Mouse (Mus musculus): ENCODE measurements around the gene Hjurp.

Hjurp gene

DNA sequence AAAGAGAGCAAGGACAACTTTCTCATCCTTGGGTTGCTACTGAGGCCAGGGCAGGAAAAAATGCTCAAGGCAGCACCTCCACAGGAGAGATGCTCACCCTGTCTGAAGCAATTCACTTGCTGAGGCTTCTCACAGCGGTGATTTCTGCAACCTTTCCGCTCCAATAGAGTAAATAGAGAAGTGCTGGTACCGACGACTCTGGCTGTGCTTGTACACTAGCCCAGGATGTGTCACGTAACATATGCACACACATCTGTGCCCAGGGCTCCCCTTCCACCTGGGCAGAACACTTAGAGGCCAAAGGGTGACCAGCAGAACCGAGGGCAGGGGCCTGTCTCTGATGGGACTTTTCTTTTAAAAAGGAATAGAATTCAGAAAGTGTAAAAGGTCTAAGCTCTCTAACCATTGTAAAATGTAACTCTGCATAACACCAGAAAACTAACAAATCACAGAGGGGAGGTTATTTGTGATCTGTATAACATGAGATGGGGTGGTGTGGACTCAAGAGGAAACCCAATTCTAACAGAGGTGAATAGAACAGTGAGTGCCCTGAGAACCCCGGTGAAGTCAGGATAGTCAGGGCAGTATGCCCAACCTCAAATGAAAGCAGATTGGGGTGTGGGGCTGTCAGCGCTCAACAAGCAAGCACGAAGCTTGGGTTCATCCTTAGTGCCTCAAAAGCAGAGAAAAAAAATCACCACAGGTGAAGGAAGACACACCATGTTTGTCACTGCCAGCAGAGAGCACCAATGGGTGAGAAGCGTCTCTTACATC is 16.6 kb downstream of the Hjurp start:
- DNase-seq (ENCODE audit: low spot score): peak; percentile 37

DNA sequence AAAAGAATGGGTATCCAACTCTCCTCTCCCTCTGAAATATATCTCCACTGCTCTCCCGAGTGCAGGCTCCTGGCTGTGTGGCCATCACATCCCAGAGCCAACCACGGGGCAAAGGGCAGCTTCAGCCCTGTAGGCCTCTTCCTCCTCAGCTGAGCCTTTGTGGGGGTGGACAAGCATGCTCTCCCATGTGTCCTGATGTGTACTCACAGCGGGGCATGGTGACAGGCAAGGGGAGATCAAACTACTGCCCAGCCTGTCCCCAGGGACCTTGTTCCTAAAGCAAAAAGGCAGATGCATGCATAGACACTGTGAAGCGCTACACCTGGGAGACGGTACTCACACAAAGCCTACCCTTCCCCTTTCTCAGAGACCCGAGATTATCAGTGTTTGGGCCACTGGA is 17.3 kb downstream of the Hjurp start:
- DNase-seq (ENCODE audit: low spot score): peak; percentile 76

DNA sequence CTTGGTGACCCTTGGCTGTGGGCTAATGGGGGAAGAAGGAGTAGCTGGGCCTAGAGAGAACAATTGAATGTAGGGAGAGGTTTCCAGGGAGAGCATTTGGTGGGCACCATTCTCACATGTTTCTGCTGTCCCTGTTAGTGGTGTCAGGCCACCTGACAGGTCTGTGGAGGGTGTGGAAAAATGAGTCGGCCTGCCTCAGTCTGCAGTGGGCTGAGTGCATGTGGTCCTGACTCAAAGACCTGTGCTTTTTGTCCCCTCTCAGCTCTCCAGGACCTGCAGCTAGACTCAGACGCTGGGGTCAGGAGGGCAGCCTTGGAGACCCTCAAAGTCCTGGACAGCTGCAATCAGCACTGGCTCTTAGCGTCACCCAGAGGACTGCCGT is 17.8 kb downstream of the Hjurp start:
- no peak for DNase-seq (ENCODE audit: low spot score)

DNA sequence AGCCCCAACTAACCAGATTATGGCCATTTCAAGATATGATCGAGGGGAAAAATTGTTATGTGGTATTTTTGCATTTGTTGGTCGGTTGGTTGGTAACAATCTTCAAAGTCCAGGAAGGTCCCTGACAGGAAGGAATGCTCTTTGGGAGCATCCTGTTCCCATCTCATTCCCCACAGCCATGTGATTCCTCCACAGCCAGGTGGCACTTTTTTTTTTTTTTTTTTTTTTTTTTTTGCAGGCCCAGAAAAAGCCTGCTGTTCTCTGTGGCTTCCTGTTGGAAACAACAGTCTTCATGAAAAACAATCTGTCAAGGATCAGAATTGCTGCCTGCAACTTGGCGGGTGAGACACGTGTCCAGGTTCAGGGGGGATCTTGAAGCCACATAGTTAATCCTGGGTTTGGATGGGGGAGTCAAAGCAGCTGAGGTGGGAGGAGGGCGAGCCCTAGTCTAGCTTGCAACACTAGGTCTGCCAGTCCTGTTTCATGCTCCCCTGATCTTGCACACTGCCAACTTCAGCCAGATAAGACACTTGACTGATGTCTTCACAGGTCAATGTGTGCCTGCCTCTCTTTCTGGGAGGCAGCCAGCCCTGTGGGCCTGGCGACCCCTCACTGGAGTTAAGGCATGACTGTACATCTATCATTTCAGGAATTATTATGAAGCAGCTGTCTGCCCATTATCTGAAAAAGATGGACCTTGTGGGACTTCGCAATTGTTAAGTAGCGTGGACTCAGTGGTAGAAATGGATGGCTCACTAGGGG is 18.4 kb downstream of the Hjurp start:
- peak; percentile 86 for DNase-seq (ENCODE audit: low spot score)

DNA sequence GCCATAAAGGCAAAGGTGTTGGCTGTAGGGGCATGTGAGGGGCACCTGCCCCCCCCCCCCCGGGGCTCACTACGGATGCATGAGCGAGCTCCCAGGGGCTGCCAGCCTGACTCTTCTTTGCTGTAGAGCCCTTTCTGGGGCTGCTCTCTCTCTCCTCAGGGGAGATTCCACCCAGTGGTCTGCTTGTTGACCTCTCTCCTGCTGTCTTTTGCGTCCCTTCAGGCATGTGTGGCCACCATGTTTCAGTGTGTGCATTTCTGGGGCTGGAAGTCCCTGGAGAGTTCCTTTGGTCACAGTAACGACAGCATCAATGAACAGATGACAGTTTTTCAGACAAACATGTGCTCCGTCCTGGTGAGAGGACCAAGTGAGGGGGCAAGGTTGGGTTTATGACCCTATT is 19.1 kb downstream of the Hjurp start:
- DNase-seq (ENCODE audit: low spot score): peak; percentile 22

DNA sequence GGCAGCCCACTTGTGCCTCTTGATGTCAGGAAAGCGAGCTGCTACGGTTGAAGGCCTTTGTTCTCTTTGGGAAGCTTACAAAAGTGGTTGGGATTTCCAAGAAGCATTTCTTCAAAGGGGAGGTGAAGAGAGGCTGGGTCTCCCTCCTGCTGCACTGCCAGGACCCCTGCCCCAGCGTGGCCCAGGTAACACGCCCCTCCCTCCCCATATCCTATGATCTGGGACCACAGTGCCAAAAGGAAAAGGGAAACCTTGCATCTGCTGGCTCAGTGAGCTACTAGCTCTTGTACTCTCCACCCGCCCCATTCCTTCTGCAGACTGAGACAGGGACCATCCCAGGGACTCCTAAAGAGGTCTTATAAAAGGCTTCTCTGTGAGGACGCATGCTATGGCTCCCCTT is 19.8 kb downstream of the Hjurp start:
- DNase-seq (ENCODE audit: low spot score): no peak

DNA sequence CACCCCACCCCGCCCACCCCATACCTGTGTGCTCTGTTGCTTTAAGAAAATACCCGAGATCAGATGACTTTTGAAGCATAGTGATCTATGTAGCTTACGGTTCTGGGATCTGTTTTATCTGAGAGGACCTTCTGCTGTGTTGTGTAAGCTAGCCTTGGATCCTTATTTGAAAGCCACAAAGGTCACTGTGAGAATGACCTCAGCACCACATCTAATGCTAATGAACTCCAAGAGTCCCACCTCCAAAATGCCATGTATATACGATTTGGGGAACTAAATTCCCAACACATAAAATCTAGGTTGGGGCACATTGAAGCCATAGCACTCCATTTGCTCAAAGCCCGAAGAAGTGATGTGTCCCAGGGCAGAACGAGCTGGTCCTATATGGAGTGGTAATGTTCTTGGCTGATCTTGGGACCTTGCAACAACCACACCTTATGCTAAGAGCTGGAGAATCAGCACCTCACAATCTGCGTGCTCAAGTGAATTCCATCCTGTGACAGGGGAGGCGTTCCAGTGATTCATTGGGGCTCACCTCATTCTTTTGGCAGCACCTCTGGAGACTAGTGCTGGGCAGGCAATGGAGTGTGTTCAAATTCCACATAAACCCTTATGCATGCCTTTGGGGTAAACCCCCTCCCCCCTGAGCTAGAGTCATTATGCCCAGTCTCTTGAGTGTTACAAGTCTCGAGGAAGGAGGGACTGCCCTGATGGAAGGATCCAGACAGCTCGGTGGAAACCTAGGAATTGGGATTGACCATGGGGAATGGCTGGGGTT is 20.4 kb downstream of the Hjurp start:
- no peak for DNase-seq (ENCODE audit: low spot score)

DNA sequence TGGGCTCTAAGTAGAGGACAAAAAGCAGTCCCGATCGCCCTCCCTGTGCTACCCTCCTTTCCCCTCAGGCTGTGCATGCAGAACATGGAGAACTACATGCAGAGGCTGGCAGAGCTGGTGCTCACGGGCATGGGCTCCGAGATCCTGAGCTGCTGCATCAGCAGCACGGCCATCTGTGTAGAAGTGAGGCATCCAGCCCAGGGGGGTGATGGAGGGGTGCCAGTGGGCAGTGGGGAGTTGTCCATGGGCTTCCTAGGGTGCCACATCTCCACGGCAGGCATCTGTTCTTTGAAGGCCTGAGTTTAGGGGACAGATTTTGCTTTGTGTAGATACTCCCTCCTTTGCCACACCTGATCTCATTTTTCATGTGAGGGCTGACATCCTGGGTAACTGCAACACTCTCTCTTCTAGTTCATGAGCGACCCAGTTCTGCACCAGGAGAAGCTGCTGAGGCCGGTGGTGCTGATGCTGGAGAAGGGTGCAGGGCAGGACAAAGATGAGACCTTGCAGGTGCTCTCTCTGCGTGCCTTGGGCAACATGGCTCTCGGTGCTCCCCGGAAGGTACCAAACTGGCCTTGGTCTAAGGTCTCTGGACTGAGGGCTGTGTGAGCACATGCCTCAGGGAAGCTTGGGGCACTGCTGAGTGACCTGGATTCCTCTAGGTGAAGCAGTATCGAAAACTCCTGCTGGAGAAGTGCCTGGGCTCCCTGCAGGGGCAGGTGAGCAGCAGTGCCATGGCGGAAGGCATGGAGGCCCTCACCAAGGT is 21.3 kb downstream of the Hjurp start:
- DNase-seq (ENCODE audit: low spot score): no peak

DNA sequence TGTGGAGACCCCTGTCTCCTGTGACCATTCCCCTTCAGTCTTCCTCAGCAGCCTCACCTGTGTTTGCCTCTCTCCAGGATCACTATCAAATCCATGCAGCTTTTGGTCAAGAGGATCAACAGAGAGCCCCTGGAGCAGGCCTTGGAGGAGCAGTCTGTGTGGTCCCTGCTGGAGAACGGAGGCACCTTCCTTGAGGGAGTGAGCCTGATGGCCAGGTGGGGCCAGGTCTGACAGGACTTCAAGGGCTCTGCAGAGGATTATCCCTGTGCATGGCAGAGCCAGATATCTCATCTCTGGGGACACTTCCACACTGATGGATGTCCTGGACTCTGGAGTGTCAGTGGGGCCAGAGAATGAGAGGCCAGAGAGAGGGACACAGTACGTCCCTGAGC is 22.0 kb downstream of the Hjurp start:
- DNase-seq (ENCODE audit: low spot score): no peak

DNA sequence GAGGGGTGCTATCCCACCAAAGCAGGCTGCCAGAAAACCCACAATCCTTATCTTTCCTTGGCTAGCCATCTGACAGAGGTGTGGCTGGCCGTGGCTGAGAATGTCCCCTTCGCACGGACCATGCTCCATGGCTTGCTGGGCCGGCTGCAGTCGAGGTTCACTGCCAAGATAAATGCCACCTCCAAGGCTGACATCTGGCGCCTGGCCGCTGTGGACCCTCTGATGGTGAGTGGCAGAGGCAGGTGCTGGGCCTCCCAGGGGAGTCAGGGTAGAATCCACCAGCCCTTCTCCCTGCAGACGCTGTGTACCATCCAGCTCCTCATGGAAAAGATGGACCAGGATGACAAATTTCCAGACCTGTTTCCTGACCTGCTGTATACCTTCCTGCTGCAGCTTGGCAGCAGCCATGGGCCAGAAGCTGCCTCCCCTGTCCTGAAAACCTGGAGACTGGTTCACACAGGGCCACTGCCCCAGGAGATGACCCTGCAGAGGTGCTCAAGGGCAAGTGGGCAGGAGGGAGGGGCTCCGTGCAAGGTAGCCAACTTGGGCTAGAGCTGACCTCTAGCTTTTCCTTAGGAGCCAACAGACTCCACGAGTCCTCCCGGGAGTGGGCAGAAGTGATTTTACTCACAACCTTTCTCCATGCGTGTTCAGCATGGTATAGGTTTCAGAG is 22.5 kb downstream of the Hjurp start:
- no peak for DNase-seq (ENCODE audit: low spot score)

DNA sequence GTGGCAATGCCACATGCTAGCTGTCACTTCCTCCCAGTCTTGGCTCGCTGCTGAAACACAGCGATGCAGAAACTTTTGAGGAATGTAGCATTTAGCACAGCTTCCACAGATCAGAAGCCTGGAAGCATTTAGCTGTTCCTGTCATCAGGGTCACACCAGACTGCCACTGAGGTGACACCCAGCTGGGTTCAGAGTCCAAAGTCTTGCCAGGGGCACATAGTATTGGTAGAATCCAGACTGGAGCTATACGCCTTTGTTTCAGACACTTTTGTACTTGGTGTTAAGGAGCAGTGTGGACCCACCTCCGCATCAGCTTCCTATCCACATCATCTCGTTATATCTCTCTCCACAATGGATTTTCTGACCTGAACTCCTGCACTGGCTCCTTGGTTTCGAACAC is 23.9 kb downstream of the Hjurp start:
- DNase-seq (ENCODE audit: low spot score): no peak

DNA sequence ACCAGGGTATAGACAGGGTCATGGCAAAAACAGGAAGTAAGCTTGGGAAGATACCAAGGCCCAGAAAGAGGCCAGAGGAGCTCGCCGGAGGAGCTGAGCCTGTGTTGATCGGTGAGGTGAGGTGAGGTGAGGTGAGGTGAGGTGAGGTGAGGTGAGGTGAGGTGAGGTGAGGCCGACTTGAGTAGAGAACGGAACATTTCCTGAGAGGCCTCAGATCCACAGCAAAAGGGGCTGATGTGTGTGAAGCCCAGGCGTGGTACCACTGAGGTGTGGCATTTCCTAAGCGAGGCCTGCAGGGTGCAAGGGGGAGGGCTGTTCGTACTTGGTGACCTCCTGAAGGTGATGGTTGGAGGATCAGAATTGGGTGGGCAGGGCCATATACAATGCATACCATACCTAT is 24.3 kb downstream of the Hjurp start:
- DNase-seq (ENCODE audit: low spot score): no peak

DNA sequence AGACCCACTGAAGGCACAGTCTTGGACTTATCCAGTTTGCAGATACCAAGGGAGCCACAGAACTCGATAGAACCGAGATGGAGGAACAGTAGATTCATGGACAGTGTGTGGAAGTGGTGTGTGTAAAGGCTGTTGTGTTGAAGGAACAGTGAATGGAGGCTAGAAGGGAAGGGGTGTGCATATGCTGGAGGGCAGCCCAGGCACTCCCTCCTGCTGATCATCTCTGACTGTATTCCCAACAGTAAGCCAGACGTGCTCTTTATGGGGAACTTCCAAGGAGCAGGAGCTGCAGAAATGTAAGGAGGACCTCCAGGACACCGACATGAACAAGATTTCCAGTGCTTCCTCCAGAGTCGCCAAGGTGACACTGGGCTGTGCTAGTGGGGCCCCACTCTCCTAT is 27.4 kb downstream of the Hjurp start:
- no peak for DNase-seq (ENCODE audit: low spot score)

DNA sequence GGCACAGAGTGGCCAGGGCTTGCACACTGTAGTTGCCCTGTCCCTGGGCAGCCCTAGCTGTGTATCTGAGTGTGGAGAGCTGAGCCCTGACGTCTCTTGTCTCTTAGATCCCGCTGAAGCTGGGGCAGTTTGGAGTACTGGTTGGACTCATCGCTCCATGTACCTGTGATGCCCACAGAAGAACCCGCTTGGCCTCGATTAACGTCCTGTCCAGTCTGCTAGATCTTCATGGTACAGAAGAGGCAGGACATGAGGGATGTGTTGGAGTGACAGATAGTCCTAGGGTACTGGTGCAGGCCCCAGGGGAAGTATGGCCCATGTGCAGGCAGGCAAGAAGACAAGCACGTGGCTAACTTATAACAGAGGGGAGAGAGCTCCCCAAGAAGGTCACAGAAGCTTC is 27.8 kb downstream of the Hjurp start:
- DNase-seq (ENCODE audit: low spot score): no peak

DNA sequence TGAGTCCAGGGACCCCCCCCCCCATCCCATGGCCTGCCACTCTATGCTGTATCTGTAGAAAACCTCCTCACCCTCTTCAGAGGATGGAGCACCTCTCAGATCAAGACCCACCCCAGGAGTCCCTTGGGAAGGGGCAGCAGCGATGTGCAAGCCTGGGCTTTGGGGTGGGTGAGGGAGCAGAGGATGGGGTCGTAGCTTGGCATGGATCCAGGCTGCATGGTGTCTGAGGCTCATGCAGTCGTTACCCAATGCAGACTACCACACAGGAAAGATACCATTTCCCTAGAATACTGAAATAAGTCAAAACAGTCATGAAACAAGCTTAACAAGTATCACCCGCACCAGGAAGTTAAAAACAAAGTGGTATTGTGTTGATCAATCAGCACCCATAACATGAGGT is 28.8 kb downstream of the Hjurp start:
- no peak for DNase-seq (ENCODE audit: low spot score)

DNA sequence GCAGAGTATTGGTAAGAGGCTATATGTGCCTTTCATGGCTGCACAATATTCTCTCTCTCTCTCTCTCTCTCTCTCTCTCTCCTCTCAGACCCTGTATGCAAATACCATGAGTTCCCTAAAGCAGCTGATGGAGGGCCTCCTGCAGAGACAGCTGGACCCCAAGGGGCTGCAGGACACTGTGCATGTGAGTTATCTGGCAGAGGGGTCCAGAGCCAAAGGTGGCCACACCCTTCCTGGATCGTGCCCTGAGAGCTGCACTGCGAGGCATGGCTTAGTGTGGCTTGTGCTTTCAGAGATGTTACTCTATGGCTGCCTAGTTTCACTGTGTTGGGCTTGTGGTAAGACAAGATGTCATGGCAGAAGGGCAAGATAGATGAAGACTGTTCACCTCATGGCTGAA is 29.8 kb downstream of the Hjurp start:
- no peak for DNase-seq (ENCODE audit: low spot score)

DNA sequence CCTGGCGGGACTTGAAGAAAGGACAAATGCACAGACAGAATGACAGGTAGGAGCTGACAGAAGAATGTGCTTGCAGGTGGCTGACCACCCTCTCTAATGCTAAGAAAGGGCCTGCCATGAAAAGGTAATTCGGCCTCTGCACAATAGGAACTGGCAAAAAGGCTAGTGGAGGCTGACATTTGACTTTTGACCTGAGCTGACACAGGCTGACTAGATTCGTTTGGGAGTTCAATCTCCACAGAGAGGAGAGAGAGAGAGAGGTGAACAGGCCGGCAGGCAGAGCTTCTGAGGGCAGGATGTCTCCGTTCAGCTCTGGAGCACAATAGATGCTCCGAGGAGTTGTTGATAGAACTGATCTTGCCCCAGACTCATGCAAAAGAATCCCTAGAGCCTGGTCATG is 31.0 kb downstream of the Hjurp start:
- no peak for DNase-seq (ENCODE audit: low spot score)

DNA sequence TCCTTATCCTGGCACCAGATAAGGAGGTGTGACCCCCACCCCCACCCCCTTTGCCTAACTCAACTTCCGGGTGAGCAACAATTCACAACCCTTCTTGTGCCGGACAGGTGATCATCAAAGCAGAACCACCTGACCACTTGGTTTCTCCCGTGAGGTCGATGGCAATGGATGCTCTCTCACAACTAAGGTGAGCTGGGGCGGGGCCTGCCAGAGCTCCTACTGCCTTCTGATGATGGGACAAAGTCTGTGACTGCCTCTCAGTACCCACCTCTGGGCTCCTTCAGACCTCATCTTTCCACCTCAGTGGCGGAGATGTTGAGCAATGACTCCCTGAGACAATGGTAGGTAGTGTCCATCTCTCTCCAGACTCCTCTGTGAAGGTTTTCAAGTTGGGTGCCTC is 31.6 kb downstream of the Hjurp start:
- no peak for DNase-seq (ENCODE audit: low spot score)

DNA sequence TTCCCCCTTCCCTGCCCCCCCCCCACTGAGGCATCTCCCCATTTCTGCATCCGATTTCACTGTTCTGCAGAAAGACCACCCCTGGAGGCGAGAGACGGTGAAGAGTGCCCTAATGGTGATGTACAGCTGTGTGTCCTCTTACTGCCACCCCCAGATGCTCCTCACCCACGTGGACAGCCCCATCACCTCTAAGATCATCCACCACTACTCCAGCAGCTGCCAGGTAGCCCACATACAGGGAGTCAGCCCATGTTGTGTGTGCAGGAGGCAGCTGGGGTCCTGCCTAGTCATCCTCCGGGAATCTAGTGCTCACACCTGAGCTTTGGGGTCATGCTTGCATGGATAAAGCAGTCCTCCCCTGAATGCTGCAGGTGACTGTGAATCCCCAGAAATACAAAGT is 33.6 kb downstream of the Hjurp start:
- no peak for DNase-seq (ENCODE audit: low spot score)

DNA sequence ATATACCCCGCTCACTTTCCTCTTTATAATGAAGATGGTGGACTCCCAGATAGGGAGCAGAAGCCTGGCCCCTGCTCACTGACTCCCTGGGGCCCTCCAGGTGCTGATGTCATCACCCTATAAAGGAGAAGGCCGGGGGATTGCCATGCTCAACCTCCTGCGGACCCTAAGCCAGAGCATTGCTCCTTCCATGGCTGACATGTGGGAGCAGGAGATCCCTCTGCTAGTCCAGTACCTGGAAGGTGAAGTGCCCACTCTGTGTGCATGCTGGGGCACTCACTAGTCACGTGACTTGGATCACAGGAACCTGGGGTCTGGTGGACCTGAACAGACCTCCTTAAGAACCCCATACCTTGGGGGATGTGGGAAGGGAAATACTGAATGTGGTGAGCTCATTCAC is 36.9 kb downstream of the Hjurp start:
- DNase-seq (ENCODE audit: low spot score): no peak

DNA sequence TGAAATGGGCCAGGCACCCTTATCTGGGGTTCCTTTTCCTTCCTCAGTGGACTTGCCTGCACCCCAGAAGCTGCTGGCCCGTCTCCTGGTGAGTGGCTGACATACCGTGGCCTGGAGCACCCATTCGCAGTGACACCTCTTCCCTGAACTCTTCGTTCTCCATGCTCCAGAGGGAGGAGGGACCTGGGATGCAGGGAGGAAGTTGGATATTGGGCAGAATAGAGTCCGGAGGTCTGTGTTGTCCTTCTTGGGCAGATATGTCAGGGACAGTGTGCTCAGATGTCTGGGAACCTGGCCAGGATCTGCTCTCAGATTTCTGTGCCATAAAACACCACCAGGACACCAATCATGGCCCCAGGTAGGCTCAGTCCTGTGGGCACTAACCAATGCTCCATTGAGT is 37.4 kb downstream of the Hjurp start:
- no peak for DNase-seq (ENCODE audit: low spot score)

DNA sequence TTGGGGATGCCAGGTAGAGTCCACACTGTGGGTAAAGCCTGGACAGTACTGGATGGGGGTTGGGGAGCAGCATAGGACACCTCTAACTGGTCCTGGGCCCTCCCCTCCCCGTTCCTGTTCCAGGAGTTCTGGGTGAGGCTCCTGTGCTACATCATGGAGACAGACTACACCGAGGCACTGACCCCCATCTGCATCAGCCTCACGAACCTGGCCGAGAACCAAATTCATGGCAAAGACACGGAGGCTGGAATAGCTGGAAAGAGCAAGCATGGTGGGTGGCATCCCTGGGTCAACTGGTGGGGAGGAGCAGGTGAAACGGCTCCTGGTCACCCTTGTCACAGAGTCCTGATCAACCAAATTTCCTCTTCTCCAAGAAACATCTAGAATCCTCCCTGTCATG is 38.7 kb downstream of the Hjurp start:
- no peak for DNase-seq (ENCODE audit: low spot score)
